Mouse (Mus musculus) G1E (cell line): ENCODE measurements around the gene Zfp329.

Experiments used
- CTCF ChIP-seq: IDR thresholded peaks from 2 replicates; pipeline ENCODE4 v1.5.1; 2012; ENCODE audit warnings: low read depth, low read length, inconsistent platforms, mixed read lengths
- POLR2AphosphoS5 ChIP-seq: IDR thresholded peaks from 2 replicates; pipeline ENCODE4 v1.6.1; 2012; ENCODE audit warnings: low read depth, low read length, inconsistent platforms; ENCODE audit not compliant: insufficient replicate concordance
- TAL1 ChIP-seq: conservative IDR thresholded peaks from 2 replicates; pipeline ENCODE4 v1.6.1; 2012; ENCODE audit warnings: low read depth, low read length, inconsistent platforms, mixed read lengths

GRCm38 (mm10) chr7:12788025-12788424 is 30.6 kb downstream of the Zfp329 start:
- TF ChIP-seq CTCF, result no peak
- TF ChIP-seq POLR2AphosphoS5, result no peak
- TF ChIP-seq TAL1, result no peak
